ENCODE assay signal across 17 mouse cellular contexts in the genomic region with DNA sequence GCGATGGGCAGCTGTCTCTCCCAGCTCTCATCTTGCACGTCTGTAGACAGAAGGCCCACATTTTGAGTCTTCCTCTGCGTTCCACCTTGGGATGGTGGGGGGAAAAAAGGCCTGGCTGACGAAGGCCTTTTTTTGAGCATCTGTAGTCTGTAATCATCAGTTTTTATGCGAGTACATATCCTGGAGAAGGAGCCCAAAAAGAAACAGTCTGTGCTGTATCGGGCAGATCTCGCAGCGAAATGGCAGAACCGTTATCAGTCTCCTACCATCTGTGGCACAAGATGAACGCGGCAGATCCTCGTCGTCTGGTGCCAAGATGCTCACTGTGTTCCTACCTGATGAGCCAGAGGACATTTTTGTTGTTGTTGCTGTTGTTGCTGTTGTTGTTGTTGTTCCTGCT. TPM values are rescaled to one million over a fixed set of nuclear protein-coding genes. Genes with fewer than 3 reads are reported as not detected.
A peak's percentile ranks its signal among the peaks of the same experiment; 100 is the strongest.
DNase-seq lines count a peak whose midpoint lies in the region; ATAC-seq lines count a peak whose summit lies in the region.
"Had no signal": no experiment of that assay in that cellular context is flagged by ENCODE, and none has a peak within 500 bp of the region (broad histone marks: within the 10 kb centered on the region; RNA-seq: fewer than 3 reads in every experiment).

No protein-coding gene starts in this region.

- H3K9ac ChIP-seq in forebrain, embryonic 16.5 days (replicated peaks; ENCODE audit: low read depth, low read length): no peak overlapping the region
- no peak overlapping the region for H3K9ac ChIP-seq in midbrain, embryonic 13.5 days (replicated peaks)
- H3K9ac ChIP-seq: heart, embryonic 13.5 days; lung, embryonic 15.5 days; stomach, embryonic 15.5 days had no signal

- WGBS in forebrain, embryonic 16.5 days: 73% methylated on average over 13 of the region's 13 CpGs
- 92% methylated on average over 13 of the region's 13 CpGs for WGBS in midbrain, embryonic 13.5 days

- no peaks in the 10 kb centered on the region for H3K36me3 ChIP-seq in forebrain, embryonic 16.5 days (ENCODE audit: control insufficient read depth, insufficient read depth)
- no peaks in the 10 kb centered on the region for H3K36me3 ChIP-seq in midbrain, embryonic 13.5 days
- H3K36me3 ChIP-seq: lung, embryonic 15.5 days; stomach, embryonic 15.5 days had no signal

- no peak overlapping the region for H3K4me2 ChIP-seq in forebrain, embryonic 16.5 days (ENCODE audit: low read length)
- no peak overlapping the region for H3K4me2 ChIP-seq in midbrain, embryonic 13.5 days (replicated peaks)
- H3K4me2 ChIP-seq: heart, embryonic 13.5 days; lung, embryonic 15.5 days; stomach, embryonic 15.5 days had no signal

- no peak overlapping the region for H3K4me3 ChIP-seq in forebrain, embryonic 16.5 days (replicated peaks; ENCODE audit: low read length)
- H3K4me3 ChIP-seq in midbrain, embryonic 13.5 days (replicated peaks): no peak overlapping the region
- H3K4me3 ChIP-seq: heart, embryonic 13.5 days; lung, embryonic 15.5 days; megakaryocyte, embryonic 14.5 days; stomach, embryonic 15.5 days had no signal

- no peaks in the 10 kb centered on the region for H3K9me3 ChIP-seq in forebrain, embryonic 16.5 days (ENCODE audit: control insufficient read depth, low read length)
- no peaks in the 10 kb centered on the region for H3K9me3 ChIP-seq in midbrain, embryonic 13.5 days
- H3K9me3 ChIP-seq: heart, embryonic 13.5 days; lung, embryonic 15.5 days; megakaryocyte, embryonic 14.5 days; stomach, embryonic 15.5 days had no signal

- H3K27me3 ChIP-seq in forebrain, embryonic 16.5 days (replicated peaks; ENCODE audit: control insufficient read depth, insufficient read depth, low read length): no peaks in the 10 kb centered on the region
- no peaks in the 10 kb centered on the region for H3K27me3 ChIP-seq in midbrain, embryonic 13.5 days
- H3K27me3 ChIP-seq: CH12.LX; heart, embryonic 13.5 days; lung, embryonic 15.5 days; megakaryocyte, embryonic 14.5 days; stomach, embryonic 15.5 days had no signal

- intact Hi-C loops in left cerebral cortex, postnatal 4 days (cut with DNase I): no loop called here

- ATAC-seq in cerebellum, adult (ENCODE audit: insufficient number of reproducible peaks, low FRiP score, low TSS enrichment): peak; percentile 65
- peak; percentile 80 for ATAC-seq in forebrain, embryonic 16.5 days
- peak; percentile 57; the same call in 1 of the 2 replicates for ATAC-seq in megakaryocyte-erythroid progenitor cell, adult 5-6 weeks (replicated peaks; ENCODE audit: low FRiP score, low TSS enrichment, poor library complexity, severe bottlenecking)
- no peak for ATAC-seq in midbrain, embryonic 13.5 days
- ATAC-seq: intestine, embryonic 16.5 days had no signal

- DNase-seq in cerebellum, postnatal 4 days (ENCODE audit: low spot score in 2 of 2): no peak
- DNase-seq in right cerebral cortex, postnatal 10 days (ENCODE audit: low spot score in 2 of 2): peak; percentile 51 to 70
- DNase-seq in right cerebral cortex, postnatal 14 days: no peak
- no peak for DNase-seq in left cerebral cortex, postnatal 4 days
- DNase-seq: embryo, embryonic 11 days; kidney, postnatal 14 days; thymus, postnatal 14 days had no signal

- peak overlapping the region; percentile 56 for H3K27ac ChIP-seq in forebrain, embryonic 16.5 days (ENCODE audit: low read length)
- H3K27ac ChIP-seq in midbrain, embryonic 13.5 days: no peak overlapping the region
- H3K27ac ChIP-seq: heart, embryonic 13.5 days; lung, embryonic 15.5 days; stomach, embryonic 15.5 days had no signal

- peaks cover 4% of the 10 kb centered on the region; the same call in 1 of the 2 replicates for H3K4me1 ChIP-seq in forebrain, embryonic 16.5 days (replicated peaks; ENCODE audit: control insufficient read depth, insufficient read depth, low read length)
- 0 out of 2 replicates have a peak, but pooled peaks cover 2% of the 10 kb centered on the region for H3K4me1 ChIP-seq in midbrain, embryonic 13.5 days (replicated peaks)
- H3K4me1 ChIP-seq: lung, embryonic 15.5 days; stomach, embryonic 15.5 days had no signal

RNA-seq across cellular contexts. Expression of gene Extl2, which starts 8.9 kb away (rescaled TPM):
- polyA plus RNA-seq in forebrain, embryonic 16.5 days (2015; fragmentation: Nextera tagmentation; extraction: Ambion mirVana): 24.3 and 26.8 TPM in 2 replicates
- total RNA-seq in megakaryocyte-erythroid progenitor cell, adult 5-6 weeks (2014; fragmentation: Nextera tagmentation): 2.9 and 6.0 TPM in 2 replicates
- total RNA-seq in megakaryocyte-erythroid progenitor cell, adult 5-6 weeks (2017): 8.1 and 15.2 TPM in 2 replicates
- 22.8 and 23.9 TPM in 2 replicates for polyA plus RNA-seq in midbrain, embryonic 13.5 days (2015; fragmentation: Nextera tagmentation; extraction: Ambion mirVana)
- total RNA-seq in left cerebral cortex, postnatal 4 days (2021): 10 to 100 TPM; 31.9 to 35.2 TPM

RNA-seq across cellular contexts. Expression of gene Slc30a7, which starts 8.9 kb away (rescaled TPM):
- polyA plus RNA-seq in forebrain, embryonic 16.5 days (2015; fragmentation: Nextera tagmentation; extraction: Ambion mirVana): 19.0 and 22.4 TPM in 2 replicates
- 12.8 and 13.5 TPM in 2 replicates for total RNA-seq in megakaryocyte-erythroid progenitor cell, adult 5-6 weeks (2014; fragmentation: Nextera tagmentation)
- 9.2 and 14.8 TPM in 2 replicates for total RNA-seq in megakaryocyte-erythroid progenitor cell, adult 5-6 weeks (2017)
- 17.0 and 17.6 TPM in 2 replicates for polyA plus RNA-seq in midbrain, embryonic 13.5 days (2015; fragmentation: Nextera tagmentation; extraction: Ambion mirVana)
- total RNA-seq in left cerebral cortex, postnatal 4 days (2021): 10 to 100 TPM; 37.5 to 45.8 TPM

Comparison
In these comparisons a context has a peak if more than half of its experiments do, and no peak if none do; other contexts are left out.
1. DNase-seq: peak in right cerebral cortex, postnatal 10 days (2 of 2); none in cerebellum, postnatal 4 days (0 of 2), right cerebral cortex, postnatal 14 days (single experiment) and left cerebral cortex, postnatal 4 days (single experiment).